Mouse (Mus musculus) stomach, postnatal 0 days (tissue): Measurements from ENCODE around the gene Fsip1.

ENCODE experiments used
- CTCF ChIP-seq: IDR thresholded peaks from 2 replicates; pipeline ENCODE4 v1.5.1; 2016; ENCODE audit warnings: antibody characterized with exemption, low read depth, mild to moderate bottlenecking, moderate library complexity
- EP300 ChIP-seq: optimal IDR thresholded peaks from 2 replicates; pipeline ENCODE3; 2016; ENCODE audit warnings: antibody characterized with exemption

GRCm38 (mm10) chr2:118179472-118179871 is 77.3 kb downstream of the Fsip1 start:
- no peak for TF ChIP-seq CTCF
- TF ChIP-seq EP300: no peak
